Mouse (Mus musculus): Measurements from ENCODE around the gene Dgkb.

GRCm38 (mm10) chr12:38608104-38608503 is 790.6 kb downstream of the Dgkb start:
- TF ChIP-seq CTCF (IDR thresholded peaks at IDR 0.05; ENCODE audit: low read depth): no peak
- TF ChIP-seq EP300 (optimal IDR thresholded peaks at IDR 0.05): no peak

All from stomach, postnatal 0 days (tissue).